Mouse (Mus musculus): ENCODE data around the gene Car11.

Gene Car11

GRCm38 (mm10) chr7:45725151-45725550 lies 25.5 kb downstream of the Car11 start:
- no peak for DNase-seq (ENCODE audit: low spot score)

- no peak for DNase-seq (ENCODE audit: low spot score)
Measured at GRCm38 (mm10) chr7:45725713-45726112, 26.1 kb downstream of the Car11 start, which contains the start of gene Spaca4. Gene Spaca4 (minus strand): TSS chr7:45725813.

- DNase-seq (ENCODE audit: low spot score): no peak
Measured at GRCm38 (mm10) chr7:45726419-45726818, 26.8 kb downstream of the Car11 start.

- no peak for DNase-seq (ENCODE audit: low spot score)
Measured at GRCm38 (mm10) chr7:45727625-45728024, 28.0 kb downstream of the Car11 start.

- peak; percentile 75 for DNase-seq (ENCODE audit: low spot score)
Measured at GRCm38 (mm10) chr7:45730727-45731431, 31.2 kb downstream of the Car11 start.

GRCm38 (mm10) chr7:45733477-45733876 lies 33.8 kb downstream of the Car11 start:
- DNase-seq (ENCODE audit: low spot score): no peak

GRCm38 (mm10) chr7:45739162-45739763 lies 39.6 kb downstream of the Car11 start:
- peak; percentile 68 for DNase-seq (ENCODE audit: low spot score)

GRCm38 (mm10) chr7:45739820-45740219 lies 40.2 kb downstream of the Car11 start:
- DNase-seq (ENCODE audit: low spot score): no peak

GRCm38 (mm10) chr7:45741308-45741707 lies 41.7 kb downstream of the Car11 start:
- DNase-seq (ENCODE audit: low spot score): no peak

- DNase-seq (ENCODE audit: low spot score): no peak
Measured at GRCm38 (mm10) chr7:45741777-45742176, 42.1 kb downstream of the Car11 start.

- DNase-seq (ENCODE audit: low spot score): no peak
Measured at GRCm38 (mm10) chr7:45742338-45742737, 42.7 kb downstream of the Car11 start.

- DNase-seq (ENCODE audit: low spot score): peak; percentile 66
Measured at GRCm38 (mm10) chr7:45744387-45744786, 44.7 kb downstream of the Car11 start.

- DNase-seq (ENCODE audit: low spot score): no peak
Measured at GRCm38 (mm10) chr7:45746518-45746917, 46.9 kb downstream of the Car11 start.

- DNase-seq (ENCODE audit: low spot score): no peak
Measured at GRCm38 (mm10) chr7:45747450-45747849, 47.8 kb downstream of the Car11 start.

- no peak for DNase-seq (ENCODE audit: low spot score)
Measured at GRCm38 (mm10) chr7:45748110-45748509, 48.5 kb downstream of the Car11 start.

GRCm38 (mm10) chr7:45749401-45749800 lies 49.8 kb downstream of the Car11 start:
- no peak for DNase-seq (ENCODE audit: low spot score)

- DNase-seq (ENCODE audit: low spot score): peak; percentile 71
Measured at GRCm38 (mm10) chr7:45750162-45750561, 50.5 kb downstream of the Car11 start.

Measured in yolk sac, embryonic 10.5 days (tissue).